Mouse (Mus musculus) liver, adult 2 months (tissue): ENCODE results near the gene Olfr447. TPM values are rescaled to one million over a fixed set of nuclear protein-coding genes. Genes with fewer than 3 reads are reported as not detected.

Source experiments
- DNase-seq: peaks from one replicate; pipeline ENCODE4 v3.0.0-alpha.2; 2011; ENCODE audit warnings: low read depth, low spot score; ENCODE audit errors: extremely low read depth
- H3K27ac ChIP-seq: fragments of 200-500 bp; replicated peaks from 2 replicates; pipeline ENCODE4 v1.5.1; 2012; ENCODE audit warnings: low read depth, mild to moderate bottlenecking, control low read depth, inconsistent platforms, low read length; ENCODE audit not compliant: insufficient read depth
- H3K27me3 ChIP-seq: fragments of 200-500 bp; 2 replicates; pipeline ENCODE4 v1.6.1; 2012; ENCODE audit warnings: mild to moderate bottlenecking, moderate library complexity, low read length, inconsistent platforms; ENCODE audit not compliant: control insufficient read depth, insufficient read depth
- H3K36me3 ChIP-seq: fragments of 200-500 bp; 2 replicates; pipeline ENCODE4 v1.6.1; 2012; ENCODE audit warnings: low read length, inconsistent platforms; ENCODE audit not compliant: control insufficient read depth, insufficient read depth
- H3K4me1 ChIP-seq: fragments of 200-500 bp; 2 replicates; pipeline ENCODE4 v1.6.1; 2011; ENCODE audit warnings: low read length; ENCODE audit not compliant: control insufficient read depth, insufficient read depth
- H3K4me3 ChIP-seq: fragments of 200-500 bp; 2 replicates; pipeline ENCODE4 v1.5.1; 2011; ENCODE audit warnings: low read depth, mild to moderate bottlenecking, control low read depth, low read length, moderate library complexity; ENCODE audit not compliant: insufficient read depth
- H3K79me2 ChIP-seq: fragments of 200-500 bp; 2 replicates; pipeline ENCODE4 v1.6.1; 2012; ENCODE audit warnings: inconsistent platforms, mild to moderate bottlenecking, low read length, moderate library complexity; ENCODE audit not compliant: control insufficient read depth, insufficient read depth
- H3K9ac ChIP-seq: fragments of 200-500 bp; 2 replicates; pipeline ENCODE4 v1.6.1; 2012; ENCODE audit warnings: low read depth, mild to moderate bottlenecking, control low read depth, inconsistent platforms, low read length
- CTCF ChIP-seq: fragments of 200-500 bp; IDR thresholded peaks from 2 replicates; pipeline ENCODE4 v1.5.1; 2011; ENCODE audit warnings: low read depth, low read length, control low read depth
- POLR2A ChIP-seq: fragments of 200-500 bp; IDR thresholded peaks from 2 replicates; pipeline ENCODE4 v1.6.1; 2011; ENCODE audit warnings: low read length, control low read depth; ENCODE audit not compliant: insufficient read depth; ENCODE audit errors: extremely low read depth
- WGBS: fragments of 180-500 bp; shearing (Covaris S2); methylation state at CpG from one replicate; pipeline ENCODE4 v1.1.7; 2018; 5-methylcytosine and 5-hydroxymethylcytosine counted together
- polyA plus RNA-seq: library from polyadenylated mRNA; depleted of rRNA; stranded (reverse); fragments of >200 nt; gene quantifications from 2 replicates; pipeline ENCODE4 v1.2.3, GENCODE M21; 2012; rRNA removed
- total RNA-seq: library from RNA; depleted of rRNA; stranded (reverse); fragments of >200 nt; gene quantifications from 2 replicates; pipeline ENCODE4 v1.2.3, GENCODE M21; 2014; rRNA removed

Olfr447 gene
- total RNA-seq: not detected in 2 replicates
- not detected in 2 replicates for polyA plus RNA-seq

DNA sequence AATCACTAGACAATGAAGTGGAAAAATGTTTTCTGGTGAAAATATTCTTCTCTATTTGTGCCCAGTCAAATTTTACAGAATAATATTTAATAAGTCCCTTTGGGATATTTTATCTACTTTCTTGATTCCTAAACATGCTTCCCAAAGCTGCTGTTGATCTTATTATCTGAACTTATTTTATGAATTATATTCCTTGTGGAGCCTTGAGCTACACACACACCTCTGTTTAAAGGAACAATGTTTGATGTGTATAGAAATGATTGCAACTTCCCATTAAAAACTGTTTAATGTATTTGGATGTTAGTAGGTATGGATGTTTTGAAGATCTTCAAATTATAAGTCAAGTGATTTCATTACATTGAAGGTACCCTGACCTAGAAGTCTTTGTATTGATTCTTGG, at the start of gene Olfr447:
Gene Olfr447 (plus strand): TSS at position 301 of the 400 bp plus-strand sequence.
- no peaks in the 10 kb centered on the region for H3K36me3 ChIP-seq
- no peak for DNase-seq
- no peak within 1 kb of the TSS for H3K27ac ChIP-seq
- no peak within 1 kb of the TSS for H3K9ac ChIP-seq
- TF ChIP-seq CTCF: no peak
- TF ChIP-seq POLR2A: no peak
- no peaks in the 10 kb centered on the region for H3K4me1 ChIP-seq
- no peak within 1 kb of the TSS for H3K4me3 ChIP-seq
- no peaks in the 10 kb centered on the region for H3K79me2 ChIP-seq
- H3K27me3 ChIP-seq: no peaks in the 10 kb centered on the region

DNA sequence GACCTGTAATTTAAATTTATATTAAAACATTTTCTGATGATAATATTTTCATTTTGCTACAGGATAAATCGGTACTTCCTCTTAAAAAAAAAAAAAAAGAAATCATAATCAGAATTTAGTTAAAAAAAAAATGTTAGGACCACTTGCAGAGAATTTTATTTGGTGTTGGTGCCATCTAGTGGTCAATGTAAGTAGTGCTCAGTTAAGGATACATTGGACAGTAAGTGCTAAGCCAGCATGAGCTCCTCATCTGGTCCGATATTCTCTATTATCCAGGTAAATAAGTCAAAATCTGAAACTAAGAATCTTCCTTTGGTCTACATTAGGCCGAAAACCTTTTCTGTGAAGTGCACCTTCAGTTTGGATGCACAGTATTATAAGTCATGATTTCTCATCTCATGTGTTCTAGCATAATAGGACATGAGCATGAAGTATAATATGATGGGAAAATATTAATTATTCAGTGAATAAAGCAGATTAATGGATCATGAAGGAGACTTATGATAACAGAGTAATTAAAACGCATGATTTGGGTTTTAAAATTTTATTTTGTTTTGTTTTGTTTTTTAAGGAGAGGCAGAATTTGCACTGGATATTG, 48.4 kb upstream of the Olfr447 start:
- WGBS: 11% methylated on average over 4 of the region's 4 CpGs
- no peaks in the 10 kb centered on the region for H3K4me1 ChIP-seq
- no peaks in the 10 kb centered on the region for H3K27me3 ChIP-seq
- no peak overlapping the region for H3K4me3 ChIP-seq
- TF ChIP-seq CTCF (no peak), POLR2A (no peak)
- no peak overlapping the region for H3K9ac ChIP-seq
- H3K79me2 ChIP-seq: no peaks in the 10 kb centered on the region
- no peak overlapping the region for H3K27ac ChIP-seq
- H3K36me3 ChIP-seq: no peaks in the 10 kb centered on the region
- peak; percentile 40 for DNase-seq

DNA sequence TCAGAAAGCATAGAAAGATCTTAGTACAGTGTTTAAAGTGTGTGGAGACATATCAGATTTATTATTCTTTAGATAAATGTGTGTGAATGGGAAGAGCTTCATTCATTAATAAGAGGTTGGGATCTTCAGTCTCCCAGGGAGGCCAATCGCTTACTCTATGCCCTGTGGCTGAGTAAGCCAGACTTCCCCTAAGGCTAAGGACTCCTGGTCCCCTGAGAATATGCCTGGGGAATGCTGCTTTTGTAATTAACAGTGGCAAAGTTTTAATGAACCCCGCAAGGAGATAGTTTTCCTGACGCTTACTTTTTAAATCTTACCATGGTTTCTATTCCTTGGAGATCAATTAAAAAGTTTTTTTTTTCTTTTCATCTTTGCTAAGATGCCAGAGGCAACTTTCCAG, 39.0 kb upstream of the Olfr447 start:
- WGBS: 87% methylated on average over 3 of the region's 3 CpGs
- DNase-seq: no peak
- Histone ChIP-seq H3K27me3 (no peaks in the 10 kb centered on the region), H3K9ac (no peak overlapping the region), H3K4me3 (no peak overlapping the region), H3K27ac (no peak overlapping the region), H3K36me3 (no peaks in the 10 kb centered on the region), H3K79me2 (no peaks in the 10 kb centered on the region), H3K4me1 (no peaks in the 10 kb centered on the region)
- no peak for TF ChIP-seq CTCF
- TF ChIP-seq POLR2A: no peak

DNA sequence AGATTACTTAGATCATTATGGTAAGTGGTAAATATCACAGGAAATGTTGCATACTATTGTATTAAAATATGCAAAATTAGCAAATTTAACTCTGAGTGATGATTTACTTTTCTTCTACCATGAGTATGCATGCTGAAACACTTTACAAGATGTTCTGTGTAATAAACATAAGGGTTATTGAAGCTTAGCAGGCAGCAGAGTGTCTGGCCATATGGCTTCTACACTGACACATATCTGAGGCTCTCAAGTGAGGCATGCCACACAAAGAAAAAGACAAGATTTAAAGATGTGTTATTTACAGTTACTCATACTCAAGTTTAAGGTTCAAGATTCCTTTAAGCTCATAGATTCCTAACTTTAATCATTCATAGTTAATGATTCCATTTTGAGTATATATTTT, 32.4 kb upstream of the Olfr447 start:
- Histone ChIP-seq H3K4me3 (no peak overlapping the region), H3K4me1 (no peaks in the 10 kb centered on the region), H3K27me3 (no peaks in the 10 kb centered on the region), H3K9ac (no peak overlapping the region), H3K36me3 (no peaks in the 10 kb centered on the region), H3K79me2 (no peaks in the 10 kb centered on the region), H3K27ac (no peak overlapping the region)
- no peak for DNase-seq
- TF ChIP-seq POLR2A: no peak
- TF ChIP-seq CTCF: no peak

DNA sequence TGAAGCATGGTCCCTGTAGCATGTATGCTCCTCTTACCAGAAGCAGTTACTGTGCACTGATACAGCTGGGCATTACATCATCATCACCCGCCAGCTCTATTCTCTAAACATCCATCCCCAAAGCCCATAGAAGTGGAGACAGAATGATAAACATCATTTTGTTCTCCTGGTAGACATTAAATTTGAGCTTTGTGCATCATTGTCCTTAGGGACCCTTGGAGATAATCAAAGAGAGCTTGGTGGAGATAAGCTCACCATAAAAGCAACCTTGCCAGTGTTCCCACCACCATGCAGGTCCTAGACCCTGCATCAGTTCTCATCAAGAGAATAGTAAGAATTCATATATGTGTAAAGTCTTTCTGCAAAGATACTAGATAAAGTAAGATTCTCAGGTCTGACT, 18.5 kb upstream of the Olfr447 start, which contains the start of gene Olfr448:
Gene Olfr448 (plus strand): TSS at position 301 of the 400 bp plus-strand sequence.
- Histone ChIP-seq H3K27ac (no peak within 1 kb of the TSS), H3K4me1 (no peaks in the 10 kb centered on the region), H3K4me3 (no peak within 1 kb of the TSS), H3K36me3 (no peaks in the 10 kb centered on the region), H3K9ac (no peak within 1 kb of the TSS), H3K27me3 (no peaks in the 10 kb centered on the region), H3K79me2 (no peaks in the 10 kb centered on the region)
- TF ChIP-seq POLR2A (no peak), CTCF (no peak)
- no peak for DNase-seq
- WGBS: 82% methylated on average over 1 of the region's 1 CpGs

DNA sequence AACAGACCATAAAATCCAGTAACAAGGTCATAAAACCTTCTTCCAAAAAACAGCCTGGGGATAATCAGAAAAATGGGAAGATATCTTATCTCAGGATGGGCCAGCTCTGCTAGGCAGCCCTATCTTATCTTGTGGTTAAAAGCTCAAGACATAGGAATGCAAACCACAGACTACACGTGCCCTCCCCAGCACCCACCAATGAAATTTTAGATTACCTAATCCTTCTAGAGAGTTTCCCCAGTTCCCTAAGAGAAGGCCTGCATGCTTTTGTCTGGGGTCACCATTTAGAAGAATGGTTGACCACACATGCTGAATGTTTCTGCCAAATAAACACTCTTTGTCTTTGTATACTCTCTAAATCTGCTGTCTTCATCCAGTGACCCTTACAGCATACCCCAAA, 8.3 kb upstream of the Olfr447 start:
- TF ChIP-seq CTCF: no peak
- no peak overlapping the region for H3K27ac ChIP-seq
- H3K9ac ChIP-seq: no peak overlapping the region
- H3K27me3 ChIP-seq: no peaks in the 10 kb centered on the region
- no peaks in the 10 kb centered on the region for H3K4me1 ChIP-seq
- 6% methylated on average over 1 of the region's 1 CpGs for WGBS
- no peak for DNase-seq
- H3K36me3 ChIP-seq: no peaks in the 10 kb centered on the region
- H3K79me2 ChIP-seq: no peaks in the 10 kb centered on the region
- no peak overlapping the region for H3K4me3 ChIP-seq
